Mouse (Mus musculus) cerebellum, adult 2 months (tissue): ENCODE results near the gene Rpa2.

Experiments used
- CTCF ChIP-seq: fragments of 200-500 bp; IDR thresholded peaks from 2 replicates; pipeline ENCODE4 v1.5.1; 2011; ENCODE audit warnings: low read depth, mild to moderate bottlenecking, control low read depth, low read length, moderate library complexity, borderline replicate concordance; ENCODE audit not compliant: insufficient read depth
- POLR2A ChIP-seq: fragments of 200-500 bp; IDR thresholded peaks from 2 replicates; pipeline ENCODE4 v1.6.1; 2011; ENCODE audit warnings: low read length, control low read depth, borderline replicate concordance; ENCODE audit not compliant: insufficient read depth

DNA sequence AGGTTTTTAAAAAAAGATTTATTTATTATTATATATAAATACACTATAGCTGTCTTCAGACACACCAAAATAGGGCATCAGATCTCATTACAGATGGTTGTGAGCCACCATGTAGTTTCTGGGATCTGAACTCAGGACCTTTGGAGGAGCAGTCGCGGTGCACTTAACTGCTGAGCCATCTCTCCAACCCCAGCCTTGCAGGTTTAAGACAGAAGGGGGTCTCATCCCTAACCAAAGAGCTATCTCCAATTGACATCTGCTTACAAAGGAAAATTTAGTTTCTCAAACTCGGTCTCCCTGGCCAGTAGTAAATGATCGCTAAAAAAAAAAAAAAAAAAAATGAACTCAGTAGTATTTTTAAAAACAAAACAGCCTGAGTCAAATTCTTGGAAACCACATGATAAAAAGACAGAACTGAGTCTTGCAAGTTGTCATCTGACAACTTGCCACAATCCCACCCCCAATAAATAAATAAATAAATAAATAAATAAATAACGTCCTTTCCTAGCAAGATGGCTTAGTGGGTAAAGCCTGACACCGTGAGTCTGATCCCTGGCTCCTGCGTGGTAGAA lies 38.6 kb downstream of the Rpa2 start:
- TF ChIP-seq POLR2A (no peak), CTCF (no peak)
